Mouse (Mus musculus): ENCODE results near the gene Gm49384. TPM values are rescaled to one million over a fixed set of nuclear protein-coding genes. Genes with fewer than 3 reads are reported as not detected.
A peak's percentile ranks its signal among the peaks of the same experiment; 100 is the strongest.

The Gm49384 gene
- polyA plus RNA-seq (2015; fragmentation: Nextera tagmentation; extraction: Ambion mirVana): 10.8 and 11.6 TPM in 2 replicates

DNA sequence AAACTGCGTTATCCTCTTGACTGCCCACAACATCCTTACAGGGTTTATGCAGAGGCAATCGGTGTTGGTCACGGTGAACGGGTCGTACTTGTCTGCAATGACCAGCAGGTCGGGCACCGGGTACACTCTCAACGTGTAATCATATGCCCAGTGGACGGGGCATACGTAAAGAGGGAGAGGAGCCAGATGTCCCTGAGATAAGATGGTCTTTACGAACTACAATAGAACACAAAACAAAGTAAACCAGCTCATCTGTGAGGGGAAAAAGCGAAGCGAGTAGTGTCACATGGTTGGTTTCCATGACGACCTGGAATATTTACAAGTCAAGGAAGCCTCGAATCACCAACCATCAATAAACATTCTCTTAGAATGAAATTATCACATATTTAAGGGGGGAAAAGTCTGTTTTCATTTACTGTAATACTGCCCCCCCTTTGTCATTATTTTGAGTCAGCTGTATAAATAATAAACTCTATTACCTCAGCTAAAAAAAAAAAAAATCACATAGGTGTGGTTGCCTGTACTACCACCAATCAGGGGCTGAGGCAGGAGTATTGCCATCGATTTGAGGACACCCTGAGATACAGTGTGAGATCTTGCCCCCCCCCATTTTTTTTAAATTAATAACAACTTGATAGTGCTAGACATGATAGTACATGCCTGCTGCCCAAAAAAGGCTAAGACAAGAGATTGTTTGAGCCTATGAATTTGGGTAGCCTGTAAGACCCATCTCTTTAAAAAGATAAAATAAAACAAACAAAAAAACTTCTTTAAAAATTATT lies at the start of gene Gm49384:
Gene Gm49384 (minus strand): TSS at position 216 of the 782 bp plus-strand sequence.
- H3K27me3 ChIP-seq (replicated peaks; ENCODE audit: control insufficient read depth, insufficient read depth, low read length): no peaks in the 10 kb centered on the region
- H3K4me1 ChIP-seq (ENCODE audit: control insufficient read depth, insufficient read depth, low read depth, low read length): peaks cover 6% of the 10 kb centered on the region
- 0 out of 2 replicates have a peak, but pooled peaks cover 4% of the 10 kb centered on the region for H3K36me3 ChIP-seq (ENCODE audit: control insufficient read depth, insufficient read depth, low read length)
- H3K27ac ChIP-seq (ENCODE audit: low read depth, low read length): no peak within 1 kb of the TSS
- no peaks in the 10 kb centered on the region for H3K9me3 ChIP-seq (ENCODE audit: control insufficient read depth, low read length)
- 62% methylated on average over 16 of the region's 16 CpGs for WGBS
- peak within 1 kb of the TSS; percentile 16; the same call in 1 of the 2 replicates for H3K4me2 ChIP-seq (ENCODE audit: low read length)
- no peak within 1 kb of the TSS for H3K4me3 ChIP-seq (ENCODE audit: low read length)
- ATAC-seq: peak; percentile 21; the same call in 1 of the 2 replicates
- no peak within 1 kb of the TSS for H3K9ac ChIP-seq (ENCODE audit: low read depth, low read length)

DNA sequence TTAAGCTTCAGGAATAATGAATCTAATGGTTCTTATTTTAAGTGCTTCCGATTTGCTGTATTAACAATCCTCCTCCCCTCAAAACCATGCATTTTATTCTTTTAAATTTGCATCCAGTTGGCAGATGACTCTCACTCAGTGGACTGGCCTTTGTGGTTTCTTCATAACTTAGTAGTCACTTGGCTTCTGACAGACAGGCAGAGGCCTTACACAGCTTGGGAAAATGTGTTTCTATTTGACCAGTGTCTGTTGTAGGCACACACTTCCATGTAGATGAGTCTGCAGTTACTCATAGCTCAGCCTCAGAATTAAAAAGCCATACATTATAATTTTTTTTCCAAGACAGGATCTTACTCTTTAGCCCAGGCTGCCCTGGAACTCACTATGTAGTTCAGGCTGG lies 49.7 kb upstream of the Gm49384 start:
- no peaks in the 10 kb centered on the region for H3K4me1 ChIP-seq (ENCODE audit: control insufficient read depth, insufficient read depth, low read depth, low read length)
- H3K9me3 ChIP-seq (ENCODE audit: control insufficient read depth, low read length): no peaks in the 10 kb centered on the region
- no peak for ATAC-seq
- no peak overlapping the region for H3K4me3 ChIP-seq (ENCODE audit: low read length)
- H3K27ac ChIP-seq (ENCODE audit: low read depth, low read length): no peak overlapping the region
- WGBS: 86% methylated on average over 1 of the region's 1 CpGs
- H3K36me3 ChIP-seq (ENCODE audit: control insufficient read depth, insufficient read depth, low read length): no peaks in the 10 kb centered on the region
- H3K9ac ChIP-seq (ENCODE audit: low read depth, low read length): no peak overlapping the region
- no peak overlapping the region for H3K4me2 ChIP-seq (ENCODE audit: low read length)
- no peaks in the 10 kb centered on the region for H3K27me3 ChIP-seq (replicated peaks; ENCODE audit: control insufficient read depth, insufficient read depth, low read length)

DNA sequence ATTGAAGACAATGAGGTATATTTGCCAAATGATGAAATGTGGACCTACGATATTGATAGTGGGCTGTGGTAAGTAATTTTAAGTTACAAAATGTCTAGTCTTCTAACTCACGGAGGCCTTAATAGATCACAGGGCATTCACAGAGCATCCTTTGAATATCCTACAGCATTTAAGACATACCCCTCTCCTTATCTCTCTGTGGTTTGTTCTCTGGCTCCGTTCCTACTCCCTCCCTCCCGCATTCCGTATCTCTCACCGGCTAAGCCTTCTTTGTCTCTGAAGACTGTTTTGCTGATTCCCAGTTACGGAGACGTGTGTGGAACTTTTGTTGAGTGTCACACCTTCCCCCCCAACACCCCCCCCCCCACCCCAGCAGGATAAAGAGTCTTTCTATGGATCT lies 46.7 kb upstream of the Gm49384 start:
- WGBS: 82% methylated on average over 8 of the region's 8 CpGs
- Histone ChIP-seq H3K9ac (ENCODE audit: low read depth, low read length) (no peak overlapping the region), H3K4me2 (ENCODE audit: low read length) (no peak overlapping the region), H3K36me3 (ENCODE audit: control insufficient read depth, insufficient read depth, low read length) (no peaks in the 10 kb centered on the region), H3K9me3 (ENCODE audit: control insufficient read depth, low read length) (no peaks in the 10 kb centered on the region), H3K4me1 (ENCODE audit: control insufficient read depth, insufficient read depth, low read depth, low read length) (no peaks in the 10 kb centered on the region), H3K4me3 (ENCODE audit: low read length) (no peak overlapping the region), H3K27ac (ENCODE audit: low read depth, low read length) (no peak overlapping the region), H3K27me3 (replicated peaks; ENCODE audit: control insufficient read depth, insufficient read depth, low read length) (no peaks in the 10 kb centered on the region)
- no peak for ATAC-seq

DNA sequence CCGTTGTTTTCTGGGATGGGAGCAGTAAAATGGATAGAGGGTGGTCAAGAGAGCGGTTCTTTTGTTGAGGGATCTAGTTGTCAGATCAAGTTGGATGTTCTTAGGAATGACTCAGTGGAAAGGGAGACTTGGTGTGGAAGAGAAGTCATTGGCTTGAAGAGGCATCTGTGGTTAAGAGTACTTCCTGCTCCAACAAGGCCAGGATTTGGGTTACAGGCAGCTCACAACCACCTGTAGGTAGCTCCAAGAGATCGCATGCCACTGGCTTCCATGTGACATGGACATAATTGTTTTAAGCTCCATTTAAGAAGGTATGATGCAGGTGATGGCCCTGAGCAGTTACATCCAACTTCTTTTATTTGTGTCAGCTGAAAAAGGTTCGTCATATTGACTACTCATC lies 45.7 kb upstream of the Gm49384 start:
- Histone ChIP-seq H3K27ac (ENCODE audit: low read depth, low read length) (no peak overlapping the region), H3K9ac (ENCODE audit: low read depth, low read length) (no peak overlapping the region), H3K9me3 (ENCODE audit: control insufficient read depth, low read length) (no peaks in the 10 kb centered on the region), H3K4me3 (ENCODE audit: low read length) (no peak overlapping the region), H3K4me1 (ENCODE audit: control insufficient read depth, insufficient read depth, low read depth, low read length) (no peaks in the 10 kb centered on the region), H3K4me2 (ENCODE audit: low read length) (no peak overlapping the region), H3K27me3 (replicated peaks; ENCODE audit: control insufficient read depth, insufficient read depth, low read length) (no peaks in the 10 kb centered on the region), H3K36me3 (ENCODE audit: control insufficient read depth, insufficient read depth, low read length) (no peaks in the 10 kb centered on the region)
- 89% methylated on average over 4 of the region's 4 CpGs for WGBS
- no peak for ATAC-seq

DNA sequence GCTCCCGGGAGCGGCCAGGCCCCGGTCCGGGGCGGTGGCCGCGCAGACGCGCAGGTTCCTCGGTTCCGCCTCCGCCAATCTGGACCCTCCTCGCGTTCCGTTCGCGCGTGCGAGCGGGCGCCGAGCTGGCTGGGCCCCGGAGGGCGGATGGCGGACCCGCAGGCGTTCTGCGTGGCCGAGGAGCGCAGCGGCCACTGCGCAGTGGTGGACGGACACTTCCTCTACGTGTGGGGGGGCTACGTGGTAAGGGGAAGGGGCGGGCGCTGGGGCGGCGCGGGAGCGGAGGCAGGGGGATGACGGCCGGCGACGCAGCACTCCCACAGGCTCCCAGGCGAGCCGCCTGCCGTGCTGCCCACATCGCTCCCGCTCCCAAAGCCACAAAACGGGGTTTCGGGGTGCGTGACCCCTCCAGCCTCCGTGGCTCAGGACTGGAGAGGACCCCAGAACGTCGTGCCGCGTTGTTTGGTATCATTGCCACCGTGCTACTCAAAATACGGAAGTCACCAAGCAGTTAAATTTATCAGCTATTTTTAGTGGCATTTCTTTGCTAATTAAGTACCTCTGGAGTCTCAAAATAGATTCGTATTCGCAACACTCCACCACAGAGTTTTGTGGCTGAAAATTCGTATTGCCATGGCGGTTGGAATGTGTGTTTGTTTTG lies 37.8 kb upstream of the Gm49384 start:
- H3K36me3 ChIP-seq (ENCODE audit: control insufficient read depth, insufficient read depth, low read length): no peaks in the 10 kb centered on the region
- H3K9ac ChIP-seq (ENCODE audit: low read depth, low read length): peak overlapping the region; percentile 88
- peak; percentile 97 for ATAC-seq
- under 1% methylated on average over 47 of the region's 64 CpGs for WGBS
- H3K27me3 ChIP-seq (replicated peaks; ENCODE audit: control insufficient read depth, insufficient read depth, low read length): no peaks in the 10 kb centered on the region
- peak overlapping the region; percentile 89 for H3K27ac ChIP-seq (ENCODE audit: low read depth, low read length)
- peak overlapping the region; percentile 72 for H3K4me3 ChIP-seq (ENCODE audit: low read length)
- no peaks in the 10 kb centered on the region for H3K9me3 ChIP-seq (ENCODE audit: control insufficient read depth, low read length)
- no peaks in the 10 kb centered on the region for H3K4me1 ChIP-seq (ENCODE audit: control insufficient read depth, insufficient read depth, low read depth, low read length)
- peak overlapping the region; percentile 68 for H3K4me2 ChIP-seq (ENCODE audit: low read length)

DNA sequence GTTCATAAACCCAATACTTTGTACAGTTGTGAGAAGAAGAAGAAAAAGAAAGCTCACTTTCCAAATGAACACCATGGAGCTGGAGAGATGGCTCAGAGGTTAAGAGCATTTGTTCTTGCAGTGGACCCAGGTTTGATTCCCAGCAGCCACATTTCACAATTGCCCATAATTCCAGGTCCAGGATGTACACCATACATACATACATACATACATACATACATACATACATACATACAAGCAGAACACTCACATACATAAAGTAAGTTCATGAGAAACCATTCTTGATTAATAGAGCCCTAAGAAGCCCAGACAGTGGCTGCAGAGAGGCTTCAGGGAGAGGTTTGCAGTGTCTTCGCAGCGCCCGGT lies 37.3 kb upstream of the Gm49384 start:
- no peaks in the 10 kb centered on the region for H3K9me3 ChIP-seq (ENCODE audit: control insufficient read depth, low read length)
- H3K4me2 ChIP-seq (ENCODE audit: low read length): peak overlapping the region; percentile 68
- peak overlapping the region; percentile 89 for H3K27ac ChIP-seq (ENCODE audit: low read depth, low read length)
- 0% methylated on average over 3 of the region's 3 CpGs for WGBS
- no peaks in the 10 kb centered on the region for H3K36me3 ChIP-seq (ENCODE audit: control insufficient read depth, insufficient read depth, low read length)
- no peak for ATAC-seq
- H3K27me3 ChIP-seq (replicated peaks; ENCODE audit: control insufficient read depth, insufficient read depth, low read length): no peaks in the 10 kb centered on the region
- no peaks in the 10 kb centered on the region for H3K4me1 ChIP-seq (ENCODE audit: control insufficient read depth, insufficient read depth, low read depth, low read length)
- H3K9ac ChIP-seq (ENCODE audit: low read depth, low read length): peak overlapping the region; percentile 88
- peak overlapping the region; percentile 72 for H3K4me3 ChIP-seq (ENCODE audit: low read length)

DNA sequence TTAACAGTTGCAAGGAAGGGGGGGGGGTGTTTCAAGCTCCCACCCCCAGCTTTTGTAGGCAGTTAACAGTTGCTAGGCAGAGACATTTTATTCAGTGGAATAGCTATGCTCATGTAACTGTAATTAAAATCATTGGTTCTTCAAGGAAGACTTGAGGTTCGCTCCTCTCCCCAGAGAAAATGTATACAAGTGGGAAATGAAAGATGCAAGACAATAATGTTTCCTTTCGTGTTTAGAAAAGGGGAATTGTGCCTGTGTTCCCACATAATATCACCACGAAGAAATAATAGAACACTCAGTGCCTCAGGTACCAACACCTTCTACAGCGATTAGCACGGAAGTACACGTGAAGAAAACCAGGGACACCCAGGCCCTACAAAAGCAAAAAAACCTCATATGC lies 36.8 kb upstream of the Gm49384 start, which contains the start of gene Klhdc1:
Gene Klhdc1 (plus strand): TSS at position 301 of the 400 bp plus-strand sequence.
- ATAC-seq: no peak
- Histone ChIP-seq H3K4me1 (ENCODE audit: control insufficient read depth, insufficient read depth, low read depth, low read length) (no peaks in the 10 kb centered on the region), H3K9me3 (ENCODE audit: control insufficient read depth, low read length) (no peaks in the 10 kb centered on the region), H3K27ac (ENCODE audit: low read depth, low read length) (peak within 1 kb of the TSS; percentile 89), H3K27me3 (replicated peaks; ENCODE audit: control insufficient read depth, insufficient read depth, low read length) (no peaks in the 10 kb centered on the region), H3K4me3 (ENCODE audit: low read length) (peak within 1 kb of the TSS; percentile 72), H3K9ac (ENCODE audit: low read depth, low read length) (peak within 1 kb of the TSS; percentile 88), H3K4me2 (ENCODE audit: low read length) (peak within 1 kb of the TSS; percentile 68), H3K36me3 (ENCODE audit: control insufficient read depth, insufficient read depth, low read length) (no peaks in the 10 kb centered on the region)
- WGBS: 63% methylated on average over 6 of the region's 6 CpGs

DNA sequence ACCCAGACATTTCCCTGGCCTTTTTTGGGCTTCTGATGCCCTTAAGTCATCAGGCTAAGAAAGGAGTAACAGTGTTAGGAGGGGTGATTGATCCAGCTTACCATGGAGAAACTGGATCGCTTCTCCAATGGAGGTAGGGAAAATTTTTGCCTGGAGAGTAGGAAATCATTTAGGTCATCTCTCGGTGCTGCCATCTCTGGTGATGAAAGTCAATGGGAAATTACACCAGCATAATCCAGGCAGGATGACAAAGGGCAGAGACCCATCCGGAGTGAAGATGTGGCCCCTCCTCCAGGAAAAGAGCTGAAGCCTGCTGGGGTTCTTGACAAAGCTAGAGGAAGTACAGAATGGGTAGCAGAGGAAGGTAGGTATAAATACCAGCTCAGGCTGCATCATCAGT lies 34.2 kb upstream of the Gm49384 start:
- Histone ChIP-seq H3K9me3 (ENCODE audit: control insufficient read depth, low read length) (no peaks in the 10 kb centered on the region), H3K27ac (ENCODE audit: low read depth, low read length) (no peak overlapping the region), H3K9ac (ENCODE audit: low read depth, low read length) (no peak overlapping the region), H3K27me3 (replicated peaks; ENCODE audit: control insufficient read depth, insufficient read depth, low read length) (no peaks in the 10 kb centered on the region), H3K4me2 (ENCODE audit: low read length) (no peak overlapping the region), H3K4me3 (ENCODE audit: low read length) (no peak overlapping the region), H3K4me1 (ENCODE audit: control insufficient read depth, insufficient read depth, low read depth, low read length) (no peaks in the 10 kb centered on the region), H3K36me3 (ENCODE audit: control insufficient read depth, insufficient read depth, low read length) (no peaks in the 10 kb centered on the region)
- no peak for ATAC-seq
- 35% methylated on average over 3 of the region's 3 CpGs for WGBS

DNA sequence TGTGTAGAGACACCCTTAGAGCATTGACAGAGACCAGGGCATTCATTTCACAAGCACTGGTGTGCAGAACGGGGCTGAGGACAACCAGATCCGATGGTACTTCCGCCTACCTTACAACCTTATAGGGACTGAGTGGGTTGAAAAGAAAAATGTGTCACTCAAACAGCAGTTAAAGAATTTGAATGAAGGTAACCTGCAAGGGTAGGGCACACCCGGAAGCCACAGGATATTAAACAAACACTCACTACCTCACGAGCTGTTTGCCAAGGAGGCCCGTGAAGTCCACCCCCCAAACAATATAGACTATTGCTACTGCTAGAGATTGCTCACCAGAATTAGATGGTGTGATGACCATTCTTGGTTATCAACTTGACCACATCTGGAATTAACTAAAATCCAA lies 31.7 kb upstream of the Gm49384 start:
- no peaks in the 10 kb centered on the region for H3K4me1 ChIP-seq (ENCODE audit: control insufficient read depth, insufficient read depth, low read depth, low read length)
- no peak overlapping the region for H3K27ac ChIP-seq (ENCODE audit: low read depth, low read length)
- H3K36me3 ChIP-seq (ENCODE audit: control insufficient read depth, insufficient read depth, low read length): no peaks in the 10 kb centered on the region
- H3K9me3 ChIP-seq (ENCODE audit: control insufficient read depth, low read length): no peaks in the 10 kb centered on the region
- H3K27me3 ChIP-seq (replicated peaks; ENCODE audit: control insufficient read depth, insufficient read depth, low read length): no peaks in the 10 kb centered on the region
- 95% methylated on average over 6 of the region's 6 CpGs for WGBS
- no peak overlapping the region for H3K4me2 ChIP-seq (ENCODE audit: low read length)
- no peak overlapping the region for H3K9ac ChIP-seq (ENCODE audit: low read depth, low read length)
- H3K4me3 ChIP-seq (ENCODE audit: low read length): no peak overlapping the region
- ATAC-seq: no peak
